Mouse (Mus musculus) kidney, adult 2 months (tissue): ENCODE data around the gene Rnf220.

ENCODE experiments used
- CTCF ChIP-seq: fragments of 200-500 bp; conservative IDR thresholded peaks from 2 replicates; pipeline ENCODE4 v1.5.1; 2011; ENCODE audit warnings: low read depth, mild to moderate bottlenecking, control low read depth, low read length, moderate library complexity, mixed read lengths; ENCODE audit not compliant: insufficient read depth, insufficient read length
- POLR2A ChIP-seq: fragments of 200-500 bp; IDR thresholded peaks from one replicate; pipeline ENCODE4 v1.6.1; 2011; ENCODE audit warnings: low read depth, low read length, control low read depth

DNA sequence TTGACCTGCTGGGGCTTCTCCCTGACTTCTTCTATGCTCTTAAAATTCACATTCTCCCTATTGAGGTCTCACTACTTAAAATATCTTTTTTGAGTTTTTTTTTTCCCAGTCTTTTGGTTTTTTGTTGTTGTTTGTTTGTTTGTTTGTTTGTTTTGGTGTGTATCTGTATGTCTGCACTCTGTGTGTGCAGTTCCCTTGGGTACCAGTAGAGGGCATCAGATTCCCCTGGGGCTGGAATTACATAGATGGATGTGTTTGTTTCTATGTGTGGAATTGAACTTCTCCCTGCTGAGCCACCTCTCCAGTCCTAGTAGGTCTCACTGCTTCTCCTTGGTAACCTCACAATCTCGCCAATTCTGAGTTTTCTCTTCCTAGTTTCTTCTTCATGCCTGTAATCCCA lies 187.4 kb downstream of the Rnf220 start:
- TF ChIP-seq CTCF (no peak), POLR2A (no peak)
